Mouse (Mus musculus) layer of hippocampus, postnatal 10 days (tissue): Measurements from ENCODE around the gene Morc3. TPM values are rescaled to one million over a fixed set of nuclear protein-coding genes. Genes with fewer than 3 reads are reported as not detected.
A peak's percentile ranks its signal among the peaks of the same experiment; 100 is the strongest.
"Not testable (repeated sequence)": the region's sequence is repeated elsewhere in the genome, so short reads cannot be mapped to it uniquely, and the experiment has no call there.

ENCODE experiments used
- DNase-seq, 2 experiments: peaks; one replicate each; pipeline ENCODE4 v3.0.0; 2021; ENCODE audit warnings: low spot score in 2 of 2
- total RNA-seq, 2 experiments: library from RNA; stranded (reverse); gene quantifications; 2 replicates each; pipeline ENCODE4 v1.2.3; 2021

Morc3 gene
- total RNA-seq, 2 experiments from 2014 or later = 28.1 to 34.9 TPM

DNA sequence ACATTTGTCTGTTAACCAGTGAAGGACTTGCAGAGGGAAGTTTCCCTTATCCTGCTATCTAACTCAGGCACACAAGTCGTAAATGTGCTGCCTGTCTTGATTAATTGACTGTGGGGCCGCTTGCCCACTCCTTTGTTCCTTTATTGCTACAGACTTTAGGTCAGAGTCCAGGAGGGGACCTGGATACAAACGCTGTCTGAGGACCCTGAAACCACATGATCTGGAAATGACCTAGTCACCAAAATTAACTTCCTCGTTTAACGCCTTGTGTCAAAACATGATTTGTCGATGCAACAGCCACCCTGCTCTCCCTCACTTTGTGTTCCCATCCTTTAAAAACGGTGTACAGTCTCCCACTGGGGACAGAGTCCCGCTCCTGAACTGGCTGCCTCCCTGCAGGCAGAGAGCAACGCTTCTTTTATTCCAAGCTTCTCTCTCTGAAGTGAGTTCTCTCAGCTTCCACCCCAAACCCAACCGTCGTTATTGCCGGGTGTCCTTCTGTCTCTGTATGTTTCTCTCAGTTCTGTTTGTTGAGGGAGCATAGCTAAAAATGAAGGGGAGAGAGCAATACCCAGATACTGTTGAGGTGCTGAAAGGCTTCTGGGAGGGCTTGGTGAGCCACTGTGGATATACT, 13.1 kb upstream of the Morc3 start:
- DNase-seq = no peak

DNA sequence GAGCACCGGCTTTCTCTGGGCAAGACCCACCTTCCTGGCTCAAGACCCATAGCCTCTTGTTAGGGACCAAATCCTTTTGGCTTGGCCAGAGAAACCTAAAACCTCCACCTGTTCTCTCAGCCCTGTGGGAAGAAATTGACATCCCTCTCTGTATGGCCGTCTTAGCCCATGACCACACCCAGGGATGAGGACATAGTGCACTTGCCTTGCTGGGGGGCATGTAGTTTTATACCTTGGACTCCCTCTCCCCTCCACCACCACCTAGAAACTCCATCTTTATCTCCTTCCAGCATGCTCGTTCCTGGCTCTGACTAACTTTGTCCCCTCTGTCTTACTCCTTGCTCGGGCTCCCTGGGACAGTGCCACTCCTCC, 12.6 kb upstream of the Morc3 start:
- no peak for DNase-seq

DNA sequence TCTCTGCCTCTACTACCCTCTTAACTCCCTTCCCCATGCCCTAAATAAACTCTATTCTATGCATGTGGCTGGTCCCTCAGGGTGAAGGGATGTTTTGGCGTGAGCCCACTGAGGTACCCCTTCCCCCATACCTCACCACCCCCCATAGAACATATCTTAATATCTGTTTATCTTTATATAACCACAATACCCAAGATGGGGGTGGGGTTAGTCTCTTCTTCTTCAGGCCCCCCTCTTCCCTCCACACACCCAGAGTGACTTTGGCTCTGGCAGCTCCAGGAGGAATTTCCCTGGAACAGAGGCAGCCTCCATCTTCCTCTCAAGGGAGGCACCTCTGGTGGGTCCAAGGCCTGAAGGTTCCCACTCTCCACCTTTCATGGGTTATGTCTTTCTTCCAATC, 11.9 kb upstream of the Morc3 start:
- DNase-seq = no peak

DNA sequence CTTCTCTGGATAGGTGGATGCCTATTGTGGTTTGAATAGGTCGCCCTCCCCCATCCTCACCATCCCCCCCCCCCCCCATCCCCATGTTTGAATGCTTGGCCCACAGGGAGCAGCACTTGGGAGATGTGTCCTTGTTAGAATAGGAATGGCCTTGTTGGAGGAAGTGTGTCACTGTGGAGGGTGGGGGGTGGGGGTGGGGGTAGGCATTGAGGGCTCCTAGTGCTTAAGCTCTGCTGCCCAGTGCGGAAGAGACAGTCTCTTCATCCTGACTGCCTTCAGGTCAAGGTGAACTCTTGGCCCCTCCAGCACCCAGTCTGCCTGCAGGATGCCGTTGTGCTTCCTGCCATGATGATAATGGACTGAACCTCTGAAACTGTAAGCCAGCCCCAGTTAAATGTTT, 10.2 kb upstream of the Morc3 start:
- DNase-seq = no peak

DNA sequence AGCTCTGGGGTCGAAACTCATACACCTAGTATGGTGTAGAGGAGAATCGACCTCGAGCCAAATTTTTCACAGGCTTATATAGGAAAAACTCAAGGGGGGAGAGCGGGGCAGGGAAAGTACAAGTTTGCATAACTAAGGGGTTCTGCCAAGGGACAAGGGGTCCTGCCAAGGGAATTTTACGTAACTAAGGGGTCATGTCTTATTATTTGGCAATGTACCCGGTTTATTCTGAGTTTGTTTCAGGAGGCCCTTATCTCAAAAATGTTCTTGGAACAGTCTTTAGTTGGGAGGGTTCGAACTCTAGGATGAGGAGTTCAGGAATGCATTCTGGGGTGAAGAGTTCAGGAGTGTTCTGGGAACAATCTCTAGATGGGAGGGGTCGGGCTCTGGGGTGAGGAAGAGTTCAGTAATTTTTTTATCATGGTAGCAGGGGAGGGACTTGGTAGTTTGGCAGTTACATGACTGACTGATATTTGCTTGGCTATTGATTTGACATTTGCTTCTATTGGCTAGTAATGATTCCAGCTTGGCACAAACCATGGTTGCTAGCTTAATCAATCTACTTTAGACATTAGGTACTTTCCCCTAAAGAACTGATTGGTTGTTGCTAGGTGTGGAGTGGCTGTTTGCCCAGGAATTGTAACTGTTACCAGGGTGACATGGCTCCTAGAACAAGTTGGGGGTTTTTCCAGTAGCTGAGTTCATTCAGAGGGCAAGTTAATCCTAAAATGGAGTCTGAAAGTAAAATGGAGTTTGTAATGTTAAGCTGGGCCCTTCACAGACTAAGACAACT, 9.3 kb upstream of the Morc3 start:
- DNase-seq = not testable (repeated sequence)

DNA sequence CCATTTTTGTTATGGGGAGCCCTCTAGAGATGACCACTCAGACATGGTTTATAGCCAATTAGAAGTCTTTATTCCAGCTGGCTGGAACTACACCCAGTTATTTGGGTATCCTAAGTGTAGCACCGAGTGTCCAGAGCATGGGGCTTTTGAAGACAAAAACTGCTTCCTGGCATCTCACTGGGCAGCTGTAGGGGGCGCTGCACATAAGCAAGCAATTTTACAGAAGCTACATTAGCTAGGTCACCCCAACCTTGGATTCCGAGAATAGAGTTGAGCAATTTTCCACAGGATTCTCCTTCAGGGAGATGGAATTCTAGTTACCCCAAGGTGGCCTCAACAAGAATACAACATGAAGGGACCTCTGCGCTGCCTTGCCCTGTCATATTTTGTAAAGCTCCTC, 7.1 kb upstream of the Morc3 start:
- no peak for DNase-seq

DNA sequence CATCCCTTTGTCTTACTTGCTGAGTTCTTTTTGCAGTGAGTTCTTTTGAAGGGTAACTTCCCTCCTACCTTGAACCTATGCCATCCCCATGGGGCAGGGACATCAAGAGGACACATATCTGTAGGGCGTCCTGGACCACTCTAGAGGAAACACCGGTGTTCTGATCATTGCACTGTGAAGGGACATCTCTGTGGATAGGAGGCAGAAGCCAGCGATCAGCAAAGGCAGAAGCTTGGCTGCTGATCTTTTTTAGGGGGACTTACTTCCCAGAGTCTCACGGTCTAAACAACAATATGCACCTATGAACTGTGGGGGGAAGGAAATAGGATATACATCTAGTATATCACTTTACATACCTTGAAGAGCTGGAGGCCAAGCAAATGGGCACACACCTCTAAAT, 6.5 kb upstream of the Morc3 start:
- no peak for DNase-seq

DNA sequence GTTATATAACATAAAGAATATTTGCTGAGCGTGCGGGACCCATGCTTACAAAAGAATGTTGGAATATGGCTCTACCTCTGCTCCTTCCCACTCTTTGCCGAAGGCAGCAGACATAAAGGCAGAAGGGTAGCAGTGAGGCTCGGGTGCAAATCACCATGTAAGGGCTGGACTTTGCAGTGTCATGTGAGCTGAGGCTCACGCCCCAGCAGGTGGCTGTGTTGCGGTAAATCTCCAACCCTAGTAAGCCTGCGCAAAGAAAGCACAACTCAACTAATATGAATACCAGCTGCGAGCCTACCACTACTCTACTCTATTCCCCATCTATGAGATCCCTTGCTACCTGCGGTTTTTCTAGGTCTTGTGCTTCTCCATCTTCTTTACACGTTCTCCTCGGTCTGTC, 5.9 kb upstream of the Morc3 start:
- DNase-seq = no peak

DNA sequence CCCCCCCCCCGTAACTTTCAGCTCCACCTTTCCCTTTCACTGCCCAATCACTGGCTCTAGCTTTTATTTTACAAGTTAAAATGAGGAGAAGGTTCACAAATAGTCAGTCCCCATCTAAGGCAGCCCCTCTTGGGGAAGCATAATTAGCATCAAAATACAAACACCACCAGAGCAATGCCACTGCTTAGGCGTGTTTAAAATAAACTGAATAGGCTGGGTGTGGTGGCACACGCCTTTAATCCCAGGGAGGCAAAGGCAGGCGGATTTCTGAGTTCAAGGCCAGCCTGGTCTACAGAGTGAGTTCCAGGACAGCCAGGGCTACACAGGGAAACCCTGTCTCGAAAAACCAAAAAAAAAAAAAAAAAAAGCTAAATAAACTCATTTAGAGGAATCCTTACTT, 5.4 kb upstream of the Morc3 start:
- DNase-seq = not testable (repeated sequence)

DNA sequence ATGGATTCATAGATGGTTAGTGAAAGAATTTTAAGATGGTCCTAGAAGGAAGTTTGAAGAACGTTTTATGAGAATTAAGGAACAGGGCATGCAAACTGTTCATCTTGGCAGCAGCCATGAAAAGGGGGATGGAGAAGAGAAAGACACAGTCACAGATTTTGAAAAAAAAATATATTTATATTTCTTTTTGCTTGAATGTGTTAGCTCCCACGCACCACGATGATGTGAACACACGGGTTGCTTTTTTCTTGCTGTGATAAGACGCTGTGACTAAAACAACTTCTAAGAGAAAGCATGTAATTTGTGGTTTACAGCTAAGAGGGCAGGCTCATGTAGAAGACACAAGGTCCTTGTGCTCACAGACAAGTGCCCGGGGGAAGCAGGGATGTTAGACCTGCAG, 5.0 kb upstream of the Morc3 start:
- no peak for DNase-seq

DNA sequence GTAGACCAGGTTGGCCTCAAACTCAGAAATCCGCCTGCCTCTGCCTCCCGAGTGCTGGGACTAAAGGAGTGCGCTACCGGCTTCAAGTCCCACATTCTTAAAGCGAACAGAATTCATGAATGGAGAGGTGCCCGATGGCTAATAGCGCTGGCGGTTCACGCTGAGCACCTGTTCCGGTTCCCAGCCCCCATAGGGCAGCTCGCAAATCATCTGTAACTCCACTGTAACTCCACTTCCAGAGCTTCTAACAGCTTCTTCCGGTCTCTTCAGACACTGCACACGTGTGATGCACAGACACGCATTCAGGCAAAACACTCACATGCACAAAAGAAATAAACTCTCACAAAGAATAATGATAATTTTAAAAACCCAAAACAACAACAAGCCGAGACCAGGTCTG, 2.4 kb upstream of the Morc3 start:
- DNase-seq = no peak

DNA sequence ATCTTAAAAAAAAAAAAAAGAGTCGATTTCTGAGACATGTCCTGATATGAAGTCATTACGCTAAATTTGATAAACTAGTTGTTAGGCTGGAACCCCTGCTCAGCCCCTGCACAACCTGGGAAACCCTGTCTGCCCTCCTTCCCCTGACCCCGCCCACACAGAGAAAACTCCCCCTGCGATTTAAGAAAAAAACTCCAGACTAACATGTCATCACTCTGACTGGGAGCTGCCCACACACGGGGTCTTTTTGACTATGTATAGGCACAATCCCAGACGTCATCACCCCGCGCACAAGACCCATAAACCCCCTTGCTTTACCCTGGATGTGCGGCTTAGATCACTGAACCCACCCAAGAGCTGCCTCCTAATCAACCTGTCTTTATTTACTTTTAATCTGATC, 1.9 kb upstream of the Morc3 start:
- DNase-seq = no peak

DNA sequence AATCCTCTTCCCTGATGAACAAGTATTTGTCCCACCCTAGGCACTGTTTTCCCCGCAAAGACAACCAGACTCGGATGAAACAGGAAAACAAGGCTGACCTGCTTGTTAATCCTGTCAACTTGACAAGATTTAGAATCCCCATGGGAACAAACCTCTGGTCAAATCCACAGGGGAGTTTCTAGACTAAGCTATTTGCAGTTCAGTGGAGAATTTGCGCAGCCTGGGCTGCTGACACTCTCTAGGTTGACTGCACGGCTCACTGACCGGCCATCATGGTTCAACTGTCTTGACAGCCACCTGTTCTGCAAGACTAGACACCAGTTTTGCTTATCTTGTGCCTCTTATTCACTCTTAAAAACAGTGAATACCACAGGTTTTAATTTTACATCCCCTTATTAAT, 1.0 kb upstream of the Morc3 start:
- no peak for DNase-seq

DNA sequence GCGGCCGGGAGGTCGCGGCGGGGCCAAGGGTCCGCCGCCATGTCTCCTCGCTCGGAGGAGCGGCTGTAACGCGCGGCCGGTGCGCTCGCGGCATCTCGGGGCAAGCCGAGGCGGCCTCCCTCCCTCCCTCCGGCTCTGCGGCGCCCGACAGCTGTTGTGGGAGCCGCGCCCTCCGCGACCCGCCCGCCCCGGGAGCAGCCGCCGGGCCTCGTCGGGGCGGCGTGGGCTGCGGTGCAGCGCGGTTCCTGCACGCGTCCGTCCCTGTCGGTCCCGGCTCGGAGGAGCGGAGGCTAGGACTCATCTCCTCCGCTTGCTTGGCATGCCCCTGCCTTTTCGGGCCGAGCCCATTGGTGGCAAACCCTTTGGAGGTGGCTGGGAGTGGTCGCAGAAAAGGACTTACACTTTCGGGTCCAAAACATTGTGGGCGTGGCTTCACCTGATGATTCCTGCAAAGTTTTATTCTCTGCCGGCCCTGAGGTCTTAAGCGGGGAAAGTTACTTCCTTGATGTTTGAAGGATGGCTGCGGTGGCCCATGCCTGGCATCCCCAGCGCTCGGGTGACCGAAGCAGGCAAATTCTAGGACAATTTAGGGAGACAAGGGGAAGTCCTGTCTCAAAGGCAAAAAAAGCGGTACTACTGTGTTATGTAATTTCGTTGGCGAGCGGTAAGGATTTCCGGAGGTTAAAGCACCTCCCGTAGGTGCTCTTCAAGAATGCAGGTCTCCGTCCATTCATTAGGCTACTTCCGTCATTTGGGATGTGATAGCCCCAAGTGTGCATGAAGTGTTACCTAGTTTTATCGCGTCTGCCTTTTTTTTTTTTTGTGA, 743 bp downstream of the Morc3 start:
- DNase-seq = peak in 1 of 2 experiments; percentile 58

DNA sequence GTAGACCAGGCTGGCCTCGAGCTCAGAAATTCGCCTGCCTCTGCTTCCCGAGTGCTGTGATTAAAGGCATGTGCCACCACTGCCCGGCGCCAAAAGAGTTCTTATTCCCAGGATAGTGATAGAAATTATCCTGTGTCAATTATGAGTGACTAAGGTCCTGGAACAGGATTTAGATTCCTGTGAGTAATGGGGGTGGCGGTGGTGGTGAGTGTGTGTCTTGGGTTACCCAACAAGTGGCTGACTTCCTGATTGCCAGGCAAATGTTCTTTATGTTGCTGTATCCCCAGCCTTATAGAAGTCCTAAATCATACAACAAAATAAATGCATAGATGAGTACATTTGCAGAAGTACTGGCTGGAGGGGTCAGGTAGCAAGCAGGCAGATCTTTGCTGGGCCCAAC, 1.6 kb downstream of the Morc3 start:
- no peak for DNase-seq

DNA sequence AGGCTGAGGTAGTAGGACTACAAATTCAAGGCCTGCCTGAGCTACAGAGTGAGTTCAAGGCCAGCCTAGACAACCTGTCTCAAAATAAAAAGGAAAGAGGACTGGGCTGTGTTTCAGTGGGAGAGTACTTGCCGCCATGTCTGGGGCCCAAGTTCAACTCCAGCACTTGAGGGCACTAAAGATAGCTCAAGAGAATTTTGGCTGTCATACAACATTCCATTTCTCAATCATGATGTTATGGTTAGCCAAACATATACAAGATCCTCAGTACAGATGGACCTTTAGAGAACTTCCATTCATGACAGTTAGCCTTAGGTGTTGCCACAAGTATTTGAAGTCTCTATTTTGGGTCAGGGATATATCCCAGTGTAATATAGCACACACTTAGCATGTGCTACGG, 2.2 kb downstream of the Morc3 start:
- no peak for DNase-seq

DNA sequence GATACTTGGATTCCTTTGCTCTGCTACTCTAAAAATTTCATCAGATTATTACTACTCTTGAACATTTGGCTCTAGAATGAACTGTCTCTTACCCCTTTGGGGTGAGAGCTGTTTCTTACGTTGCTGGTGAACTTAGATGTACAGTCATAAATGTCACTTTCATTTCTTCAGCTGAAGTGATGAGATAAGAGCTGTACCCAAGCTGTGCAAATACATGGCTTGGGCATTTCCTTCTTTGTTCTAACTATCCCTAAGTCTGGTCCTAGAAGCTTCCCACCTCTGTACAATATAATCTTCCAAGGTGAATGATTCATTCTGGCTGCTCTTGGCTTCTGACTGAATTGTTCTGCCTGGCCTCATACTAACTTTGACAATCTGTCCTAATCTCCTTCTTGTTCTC, 7.1 kb downstream of the Morc3 start:
- DNase-seq = no peak

DNA sequence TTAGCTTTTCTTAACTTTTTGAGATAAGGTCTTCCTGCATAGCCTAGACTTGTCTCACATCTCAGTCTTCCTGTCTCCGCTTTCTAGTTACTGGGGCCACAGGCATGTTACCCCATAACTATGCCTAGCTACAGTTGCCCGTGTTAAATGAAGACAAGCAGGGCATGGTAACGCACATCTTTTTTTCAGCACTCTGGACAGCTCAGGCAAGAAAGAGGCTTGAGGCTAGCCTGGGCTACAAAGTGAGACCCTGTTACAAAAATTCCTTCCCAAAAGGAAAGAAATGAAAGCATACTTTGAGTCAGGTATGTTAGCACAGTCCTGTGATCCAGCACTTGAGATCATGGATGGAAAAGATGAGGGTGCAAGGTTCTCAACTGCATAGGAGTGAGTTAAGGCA, 18.6 kb downstream of the Morc3 start:
- no peak for DNase-seq

DNA sequence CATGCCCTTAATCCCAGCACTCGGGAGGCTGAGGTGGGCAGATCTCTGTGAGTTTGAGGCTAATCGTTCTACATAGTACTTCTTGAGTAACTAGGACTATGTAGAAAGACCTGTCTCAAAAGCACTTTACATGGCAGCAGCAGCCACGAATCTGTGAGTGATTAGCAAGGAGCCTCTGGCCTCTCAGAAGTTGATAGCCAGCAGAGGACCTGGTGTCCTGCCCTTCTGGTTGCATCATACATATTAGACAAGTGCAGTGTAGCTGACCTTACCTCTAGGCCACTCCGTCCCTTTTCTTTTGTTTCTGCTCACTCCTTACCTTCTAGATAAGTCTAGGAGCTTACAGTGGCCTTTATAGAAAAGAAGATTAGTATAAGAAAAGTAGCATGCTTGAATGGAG, 28.0 kb downstream of the Morc3 start:
- DNase-seq = no peak

DNA sequence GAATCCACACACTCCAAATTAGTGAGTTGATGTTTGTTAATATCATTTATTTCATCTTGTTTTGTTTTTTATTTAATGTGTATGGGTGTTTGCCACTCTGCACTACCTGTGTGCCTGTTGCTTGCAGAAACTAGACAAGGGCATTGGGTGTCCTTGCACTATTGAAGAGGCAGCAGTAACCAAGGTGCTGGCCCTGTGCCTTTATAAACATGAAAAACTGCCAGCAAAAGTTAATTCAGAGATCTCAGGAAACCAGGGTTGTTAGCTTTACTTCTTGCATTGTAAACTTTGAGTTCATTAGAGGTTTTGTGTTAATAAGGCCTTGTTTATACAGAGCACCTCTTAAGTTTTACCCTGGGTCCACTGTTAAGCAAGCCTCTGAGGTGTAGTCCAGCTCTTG, 28.8 kb downstream of the Morc3 start:
- DNase-seq = no peak

DNA sequence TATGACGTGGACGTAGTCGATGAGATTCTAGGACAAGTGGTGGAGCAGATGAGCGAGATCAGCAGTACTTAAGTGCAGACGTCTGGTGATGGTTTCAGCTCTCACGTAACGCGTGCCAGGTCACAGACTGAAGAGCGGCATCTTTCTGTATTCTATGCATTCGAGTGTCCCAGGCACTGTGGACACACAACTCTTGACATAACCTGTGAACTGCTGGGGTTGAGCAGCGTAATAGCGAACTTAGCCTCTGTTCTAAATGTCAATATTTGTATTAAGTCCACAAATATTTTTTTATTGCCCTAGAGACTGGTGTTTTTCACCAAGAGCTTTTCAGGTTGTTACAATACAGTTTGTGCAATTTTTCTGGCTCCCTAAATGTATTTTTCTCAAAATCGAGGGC, 42.9 kb downstream of the Morc3 start:
- no peak for DNase-seq

DNA sequence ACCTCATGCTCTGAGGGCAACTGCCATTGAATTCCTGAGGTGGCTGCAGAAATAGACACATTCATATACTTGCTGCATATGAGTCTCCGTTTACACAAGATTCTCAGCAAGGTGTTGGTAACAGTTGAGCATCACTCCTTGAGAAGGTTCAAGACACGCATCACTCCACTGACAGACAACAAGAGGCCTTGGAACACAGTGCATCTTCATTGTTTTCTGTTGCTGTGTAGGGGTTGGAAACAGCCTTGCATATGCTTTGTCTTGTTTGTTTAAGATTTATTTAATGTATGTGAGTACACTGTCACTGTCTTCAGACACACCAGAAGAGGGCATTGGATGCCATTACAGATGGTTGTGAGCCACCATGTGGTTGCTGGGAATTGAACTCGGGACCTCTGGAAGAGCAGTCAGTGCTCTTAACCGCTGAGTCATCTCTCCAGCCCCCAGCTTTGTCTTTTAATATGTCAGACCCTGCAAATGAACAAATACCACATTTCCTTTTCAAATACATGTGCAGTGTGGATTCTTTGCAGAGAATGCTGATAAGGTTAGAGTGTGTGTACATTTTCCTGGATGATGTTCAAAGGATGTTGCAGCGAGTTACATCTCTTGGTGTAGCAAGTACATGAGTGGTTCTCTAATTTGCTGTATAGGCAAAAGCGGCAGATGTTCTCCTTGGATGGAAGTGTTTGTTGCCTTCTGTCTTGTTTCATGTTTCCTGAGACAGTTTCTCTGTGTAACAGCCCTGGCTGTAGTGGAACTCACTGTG, 45.9 kb downstream of the Morc3 start:
- no peak for DNase-seq
